Mouse (Mus musculus) kidney, embryonic 15.5 days (tissue): Measurements from ENCODE around the gene Atxn7. TPM values are rescaled to one million over a fixed set of nuclear protein-coding genes. Genes with fewer than 3 reads are reported as not detected.
A peak's percentile ranks its signal among the peaks of the same experiment; 100 is the strongest.

Experiments used
- ATAC-seq: fragments of 200-750 bp; cut with Nextera tagmentation; replicated peaks from 2 replicates; pipeline ENCODE4 v1.8.0; 2017; ENCODE audit warnings: moderate TSS enrichment; ENCODE audit not compliant: low FRiP score
- H3K27ac ChIP-seq: fragments of 300-500 bp; sonication (generic); 2 replicates; pipeline ENCODE4 v1.5.1; 2015; ENCODE audit warnings: mild to moderate bottlenecking, inconsistent platforms
- H3K27me3 ChIP-seq: fragments of 300-500 bp; sonication (generic); 2 replicates; pipeline ENCODE4 v1.6.1; 2015; ENCODE audit warnings: inconsistent platforms
- H3K36me3 ChIP-seq: fragments of 300-500 bp; sonication (generic); 2 replicates; pipeline ENCODE4 v1.6.1; 2015; ENCODE audit warnings: inconsistent platforms
- H3K4me1 ChIP-seq: fragments of 300-500 bp; sonication (generic); 2 replicates; pipeline ENCODE4 v1.6.1; 2015; ENCODE audit warnings: inconsistent platforms
- H3K4me2 ChIP-seq: fragments of 300-500 bp; sonication (generic); 2 replicates; pipeline ENCODE4 v1.6.1; 2015; ENCODE audit warnings: moderate library complexity, mild to moderate bottlenecking, inconsistent platforms
- H3K4me3 ChIP-seq: fragments of 300-500 bp; sonication (generic); replicated peaks from 2 replicates; pipeline ENCODE4 v1.5.1; 2015; ENCODE audit warnings: mild to moderate bottlenecking, inconsistent platforms
- H3K9ac ChIP-seq: fragments of 300-500 bp; sonication (generic); 2 replicates; pipeline ENCODE4 v1.6.1; 2015; ENCODE audit warnings: mild to moderate bottlenecking, inconsistent platforms
- H3K9me3 ChIP-seq: fragments of 300-500 bp; sonication (generic); replicated peaks from 2 replicates; pipeline ENCODE4 v1.6.1; 2016; ENCODE audit warnings: inconsistent platforms
- WGBS: fragments of 180-500 bp; shearing (Covaris S2); methylation state at CpG from one replicate; pipeline ENCODE4 v1.1.7; 2015; ENCODE audit warnings: mixed read lengths; 5-methylcytosine and 5-hydroxymethylcytosine counted together
- polyA plus RNA-seq: library from polyadenylated mRNA; unstranded; fragments of >200 nt; fragmentation: Nextera tagmentation; extraction: Ambion mirVana; gene quantifications from 2 replicates; pipeline ENCODE4 v1.2.1, GENCODE M21; 2015

The Atxn7 gene
- polyA plus RNA-seq, 1 experiment from 2014 or later = 3.9 TPM

- 49% methylated on average over 9 of the region's 9 CpGs for WGBS
- no peak; the same call in 1 of the 2 replicates for ATAC-seq
- Histone ChIP-seq H3K27me3 (no peaks in the 10 kb centered on the region), H3K9ac (no peak overlapping the region), H3K9me3 (no peaks in the 10 kb centered on the region), H3K4me2 (no peak overlapping the region), H3K36me3 (no peaks in the 10 kb centered on the region), H3K4me3 (no peak overlapping the region), H3K27ac (no peak overlapping the region), H3K4me1 (no peaks in the 10 kb centered on the region)
Measured at GRCm38 (mm10) chr14:13995206-13996097, 34.2 kb downstream of the Atxn7 start.

- no peak overlapping the region for H3K4me3 ChIP-seq
- H3K27me3 ChIP-seq = no peaks in the 10 kb centered on the region
- H3K27ac ChIP-seq = no peak overlapping the region
- no peak overlapping the region for H3K9ac ChIP-seq
- H3K36me3 ChIP-seq = peaks cover 3% of the 10 kb centered on the region; the same call in 1 of the 2 replicates
- no peaks in the 10 kb centered on the region for H3K9me3 ChIP-seq
- WGBS = 93% methylated on average over 7 of the region's 7 CpGs
- H3K4me2 ChIP-seq = no peak overlapping the region
- no peaks in the 10 kb centered on the region for H3K4me1 ChIP-seq
- ATAC-seq = no peak
Measured at GRCm38 (mm10) chr14:14002771-14003170, 41.5 kb downstream of the Atxn7 start.

GRCm38 (mm10) chr14:14009712-14010111 is 48.5 kb downstream of the Atxn7 start:
- Histone ChIP-seq H3K4me1 (peaks cover 14% of the 10 kb centered on the region), H3K36me3 (no peaks in the 10 kb centered on the region), H3K4me3 (no peak overlapping the region), H3K4me2 (no peak overlapping the region), H3K27me3 (no peaks in the 10 kb centered on the region), H3K9me3 (no peaks in the 10 kb centered on the region), H3K9ac (no peak overlapping the region), H3K27ac (no peak overlapping the region)
- 81% methylated on average over 6 of the region's 6 CpGs for whole genome bisulfite sequencing
- no peak for ATAC-seq

GRCm38 (mm10) chr14:14012383-14013251 is 51.4 kb downstream of the Atxn7 start:
- 0 out of 2 replicates have a peak, but pooled peaks cover 11% of the 10 kb centered on the region for H3K36me3 ChIP-seq
- peak overlapping the region; percentile 91 for H3K9ac ChIP-seq
- peak overlapping the region; percentile 99 for H3K27ac ChIP-seq
- H3K4me3 ChIP-seq = peak overlapping the region; percentile 87
- WGBS = under 1% methylated on average over 79 of the region's 116 CpGs
- no peaks in the 10 kb centered on the region for H3K9me3 ChIP-seq
- peak; percentile 96 for ATAC-seq
- H3K27me3 ChIP-seq = no peaks in the 10 kb centered on the region
- peak overlapping the region; percentile 85 for H3K4me2 ChIP-seq
- H3K4me1 ChIP-seq = peaks cover 14% of the 10 kb centered on the region

- H3K36me3 ChIP-seq = peaks cover 13% of the 10 kb centered on the region; the same call in 1 of the 2 replicates
- peak overlapping the region; percentile 87 for H3K4me3 ChIP-seq
- ATAC-seq = peak; percentile 64
- H3K27ac ChIP-seq = peak overlapping the region; percentile 99
- H3K4me2 ChIP-seq = peak overlapping the region; percentile 85
- H3K9me3 ChIP-seq = no peaks in the 10 kb centered on the region
- H3K4me1 ChIP-seq = peaks cover 14% of the 10 kb centered on the region
- 0% methylated on average over 23 of the region's 27 CpGs for WGBS
- H3K27me3 ChIP-seq = no peaks in the 10 kb centered on the region
- H3K9ac ChIP-seq = peak overlapping the region; percentile 91
Measured at GRCm38 (mm10) chr14:14013252-14013711, 52.0 kb downstream of the Atxn7 start.

- WGBS = 90% methylated on average over 6 of the region's 6 CpGs
- Histone ChIP-seq H3K4me2 (no peak overlapping the region), H3K4me3 (no peak overlapping the region)
Measured at GRCm38 (mm10) chr14:14014636-14015375, 53.6 kb downstream of the Atxn7 start.

GRCm38 (mm10) chr14:14019155-14019894 is 58.1 kb downstream of the Atxn7 start:
- no peak for ATAC-seq
- no peaks in the 10 kb centered on the region for H3K4me1 ChIP-seq
- H3K9ac ChIP-seq = no peak overlapping the region
- H3K27me3 ChIP-seq = no peaks in the 10 kb centered on the region
- peaks cover 40% of the 10 kb centered on the region for H3K36me3 ChIP-seq
- H3K9me3 ChIP-seq = no peaks in the 10 kb centered on the region
- H3K4me3 ChIP-seq = no peak overlapping the region
- H3K4me2 ChIP-seq = no peak overlapping the region
- WGBS = 80% methylated on average over 6 of the region's 6 CpGs
- H3K27ac ChIP-seq = no peak overlapping the region

More at GRCm38 (mm10) chr14:14014636-14015375, 53.6 kb downstream of the Atxn7 start:
- ATAC-seq = no peak
- no peak overlapping the region for H3K27ac ChIP-seq
- no peaks in the 10 kb centered on the region for H3K27me3 ChIP-seq
- no peak overlapping the region for H3K9ac ChIP-seq
- H3K36me3 ChIP-seq = peaks cover 24% of the 10 kb centered on the region
- H3K4me1 ChIP-seq = peaks cover 14% of the 10 kb centered on the region
- H3K9me3 ChIP-seq = no peaks in the 10 kb centered on the region

- H3K36me3 ChIP-seq = peaks cover 34% of the 10 kb centered on the region
- no peak overlapping the region for H3K9ac ChIP-seq
- WGBS = 96% methylated on average over 6 of the region's 6 CpGs
- no peaks in the 10 kb centered on the region for H3K9me3 ChIP-seq
- H3K4me2 ChIP-seq = no peak overlapping the region
- H3K4me3 ChIP-seq = no peak overlapping the region
- no peaks in the 10 kb centered on the region for H3K4me1 ChIP-seq
- H3K27ac ChIP-seq = no peak overlapping the region
- H3K27me3 ChIP-seq = no peaks in the 10 kb centered on the region
- ATAC-seq = no peak
Measured at GRCm38 (mm10) chr14:14021244-14021643, 60.0 kb downstream of the Atxn7 start.

GRCm38 (mm10) chr14:14025870-14026269 is 64.6 kb downstream of the Atxn7 start:
- H3K9me3 ChIP-seq = no peaks in the 10 kb centered on the region
- H3K9ac ChIP-seq = no peak overlapping the region
- H3K27me3 ChIP-seq = no peaks in the 10 kb centered on the region
- H3K4me3 ChIP-seq = no peak overlapping the region
- H3K36me3 ChIP-seq = peaks cover 9% of the 10 kb centered on the region
- H3K4me2 ChIP-seq = no peak overlapping the region
- ATAC-seq = no peak
- no peaks in the 10 kb centered on the region for H3K4me1 ChIP-seq
- no peak overlapping the region for H3K27ac ChIP-seq
- WGBS = 90% methylated on average over 8 of the region's 8 CpGs

GRCm38 (mm10) chr14:14030621-14031020 is 69.4 kb downstream of the Atxn7 start:
- no peak overlapping the region for H3K4me3 ChIP-seq
- ATAC-seq = no peak
- 83% methylated on average over 2 of the region's 2 CpGs for WGBS
- no peaks in the 10 kb centered on the region for H3K9me3 ChIP-seq
- no peaks in the 10 kb centered on the region for H3K27me3 ChIP-seq
- H3K27ac ChIP-seq = no peak overlapping the region
- H3K9ac ChIP-seq = no peak overlapping the region
- peaks cover 14% of the 10 kb centered on the region for H3K36me3 ChIP-seq
- H3K4me1 ChIP-seq = no peaks in the 10 kb centered on the region
- no peak overlapping the region for H3K4me2 ChIP-seq

- no peak for ATAC-seq
Measured at GRCm38 (mm10) chr14:14032842-14033241, 71.6 kb downstream of the Atxn7 start.

More at GRCm38 (mm10) chr14:14032842-14033241, 71.6 kb downstream of the Atxn7 start:
- Histone ChIP-seq H3K9me3 (no peaks in the 10 kb centered on the region), H3K4me3 (no peak overlapping the region), H3K4me1 (no peaks in the 10 kb centered on the region), H3K27ac (no peak overlapping the region), H3K27me3 (no peaks in the 10 kb centered on the region), H3K36me3 (peaks cover 17% of the 10 kb centered on the region), H3K4me2 (no peak overlapping the region), H3K9ac (no peak overlapping the region)
- WGBS = 39% methylated on average over 1 of the region's 1 CpGs
